Mouse (Mus musculus): ENCODE results near the gene P4htm. TPM values are rescaled to one million over a fixed set of nuclear protein-coding genes. Genes with fewer than 3 reads are reported as not detected.
A peak's percentile ranks its signal among the peaks of the same experiment; 100 is the strongest.
"Not testable (repeated sequence)": the region's sequence is repeated elsewhere in the genome, so short reads cannot be mapped to it uniquely, and the experiment has no call there.

The P4htm gene
- polyA plus RNA-seq, 1 experiment from 2014 or later, result 8.8 TPM

DNA sequence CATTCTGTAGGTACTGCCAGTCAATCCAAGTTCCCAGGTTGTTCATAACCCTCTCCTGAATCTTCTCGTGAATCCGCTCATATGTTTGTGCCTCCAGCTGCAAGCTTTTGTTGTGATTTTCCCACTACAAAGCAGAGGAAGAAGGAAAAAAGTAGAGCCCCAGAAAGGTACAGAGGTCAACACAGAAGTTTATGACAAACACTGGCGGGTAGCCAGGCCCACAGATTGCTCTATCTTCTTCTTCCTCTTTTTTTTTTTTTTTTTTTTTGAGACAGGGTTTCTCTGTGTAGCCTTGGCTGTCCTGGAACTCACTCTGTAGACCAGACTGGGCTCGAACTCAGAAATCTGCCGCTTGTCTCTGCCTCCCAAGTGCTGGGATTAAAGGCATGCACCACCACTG, 10.5 kb upstream of the P4htm start:
- not testable (repeated sequence) for ATAC-seq (ENCODE audit: insufficient number of reproducible peaks, low FRiP score, low TSS enrichment, low read depth); H3K4me3 ChIP-seq; H3K4me2 ChIP-seq; H3K9ac ChIP-seq; H3K27ac ChIP-seq; H3K4me1 ChIP-seq; H3K9me3 ChIP-seq; H3K27me3 ChIP-seq
- H3K36me3 ChIP-seq, result peaks cover 95% of the 10 kb centered on the region
- WGBS, result 88% methylated on average over 5 of the region's 5 CpGs

GRCm38 (mm10) chr9:108601986-108602385, 4.5 kb upstream of the P4htm start:
- peaks cover 48% of the 10 kb centered on the region for H3K36me3 ChIP-seq
- H3K4me2 ChIP-seq, result no peak overlapping the region
- no peak overlapping the region for H3K27ac ChIP-seq
- no peak for ATAC-seq (ENCODE audit: insufficient number of reproducible peaks, low FRiP score, low TSS enrichment, low read depth)
- no peaks in the 10 kb centered on the region for H3K9me3 ChIP-seq
- 74% methylated on average over 4 of the region's 4 CpGs for WGBS
- no peaks in the 10 kb centered on the region for H3K27me3 ChIP-seq
- no peak overlapping the region for H3K9ac ChIP-seq
- H3K4me1 ChIP-seq, result peaks cover 10% of the 10 kb centered on the region; the same call in 1 of the 2 replicates
- no peak overlapping the region for H3K4me3 ChIP-seq

GRCm38 (mm10) chr9:108600011-108600410, 2.5 kb upstream of the P4htm start:
- Histone ChIP-seq H3K27ac (no peak overlapping the region), H3K36me3 (peaks cover 31% of the 10 kb centered on the region), H3K27me3 (no peaks in the 10 kb centered on the region), H3K4me2 (no peak overlapping the region), H3K4me1 (peaks cover 18% of the 10 kb centered on the region; the same call in 1 of the 2 replicates), H3K4me3 (no peak overlapping the region), H3K9ac (no peak overlapping the region), H3K9me3 (no peaks in the 10 kb centered on the region)
- 48% methylated on average over 2 of the region's 2 CpGs for WGBS
- ATAC-seq (ENCODE audit: insufficient number of reproducible peaks, low FRiP score, low TSS enrichment, low read depth), result no peak

GRCm38 (mm10) chr9:108599021-108599566, 1.6 kb upstream of the P4htm start:
- ATAC-seq (ENCODE audit: insufficient number of reproducible peaks, low FRiP score, low TSS enrichment, low read depth), result no peak
- Histone ChIP-seq H3K27ac (no peak overlapping the region), H3K4me3 (no peak overlapping the region), H3K27me3 (no peaks in the 10 kb centered on the region), H3K36me3 (peaks cover 22% of the 10 kb centered on the region), H3K9me3 (no peaks in the 10 kb centered on the region), H3K4me1 (peaks cover 18% of the 10 kb centered on the region; the same call in 1 of the 2 replicates), H3K9ac (no peak overlapping the region), H3K4me2 (no peak overlapping the region)
- WGBS, result 72% methylated on average over 4 of the region's 4 CpGs

- no peaks in the 10 kb centered on the region for H3K36me3 ChIP-seq
- WGBS, result 80% methylated on average over 3 of the region's 3 CpGs
- H3K4me3 ChIP-seq, result no peak overlapping the region
- peaks cover 18% of the 10 kb centered on the region; the same call in 1 of the 2 replicates for H3K4me1 ChIP-seq
- no peaks in the 10 kb centered on the region for H3K9me3 ChIP-seq
- H3K27me3 ChIP-seq, result no peaks in the 10 kb centered on the region
- ATAC-seq (ENCODE audit: insufficient number of reproducible peaks, low FRiP score, low TSS enrichment, low read depth), result no peak
- no peak overlapping the region for H3K4me2 ChIP-seq
- H3K27ac ChIP-seq, result no peak overlapping the region
- H3K9ac ChIP-seq, result no peak overlapping the region
Observed at GRCm38 (mm10) chr9:108594354-108594753, 3.1 kb downstream of the P4htm start.

DNA sequence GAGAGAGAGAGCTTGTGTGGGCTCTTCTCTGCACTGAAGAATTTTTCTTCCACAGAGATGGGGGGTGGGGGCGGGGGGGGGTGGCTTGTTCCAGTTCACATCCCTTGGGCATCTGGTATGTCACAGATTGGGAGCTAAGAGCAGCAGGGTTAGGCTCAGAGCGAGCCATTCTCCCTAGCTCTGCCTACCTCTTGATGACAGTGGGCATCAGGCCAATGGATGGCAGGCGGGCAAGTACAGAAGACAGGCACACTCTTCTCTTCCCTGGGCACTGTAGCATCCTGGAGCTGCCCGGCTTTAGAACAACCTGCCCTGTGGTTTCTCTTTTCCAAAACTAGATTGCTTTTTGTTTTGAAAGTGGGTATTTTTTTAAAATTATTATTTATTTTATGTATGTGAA, 6.0 kb downstream of the P4htm start:
- Histone ChIP-seq H3K4me2 (no peak overlapping the region), H3K27ac (no peak overlapping the region), H3K9me3 (no peaks in the 10 kb centered on the region), H3K36me3 (no peaks in the 10 kb centered on the region), H3K4me1 (peaks cover 20% of the 10 kb centered on the region), H3K27me3 (no peaks in the 10 kb centered on the region), H3K9ac (no peak overlapping the region), H3K4me3 (no peak overlapping the region)
- no peak for ATAC-seq (ENCODE audit: insufficient number of reproducible peaks, low FRiP score, low TSS enrichment, low read depth)
- 87% methylated on average over 4 of the region's 4 CpGs for WGBS

- Histone ChIP-seq H3K36me3 (no peaks in the 10 kb centered on the region), H3K27ac (no peak overlapping the region), H3K4me2 (no peak overlapping the region), H3K27me3 (no peaks in the 10 kb centered on the region), H3K9me3 (no peaks in the 10 kb centered on the region), H3K4me1 (peaks cover 17% of the 10 kb centered on the region), H3K4me3 (no peak overlapping the region), H3K9ac (no peak overlapping the region)
- 63% methylated on average over 5 of the region's 5 CpGs for WGBS
- ATAC-seq (ENCODE audit: insufficient number of reproducible peaks, low FRiP score, low TSS enrichment, low read depth), result no peak
Observed at GRCm38 (mm10) chr9:108589229-108589628, 8.2 kb downstream of the P4htm start.

- peak overlapping the region; percentile 69 for H3K27ac ChIP-seq
- H3K4me1 ChIP-seq, result peaks cover 17% of the 10 kb centered on the region
- peak overlapping the region; percentile 29 for H3K4me2 ChIP-seq
- H3K36me3 ChIP-seq, result 0 out of 2 replicates have a peak, but pooled peaks cover 4% of the 10 kb centered on the region
- no peaks in the 10 kb centered on the region for H3K9me3 ChIP-seq
- peak; percentile 80 for ATAC-seq (ENCODE audit: insufficient number of reproducible peaks, low FRiP score, low TSS enrichment, low read depth)
- 5% methylated on average over 14 of the region's 14 CpGs for WGBS
- H3K9ac ChIP-seq, result no peak overlapping the region
- no peak overlapping the region for H3K4me3 ChIP-seq
- H3K27me3 ChIP-seq, result no peaks in the 10 kb centered on the region
Observed at GRCm38 (mm10) chr9:108587571-108588180, 9.8 kb downstream of the P4htm start.

- Histone ChIP-seq H3K36me3 (peaks cover 29% of the 10 kb centered on the region), H3K4me2 (peak overlapping the region; percentile 69), H3K9me3 (no peaks in the 10 kb centered on the region), H3K9ac (no peak overlapping the region), H3K4me3 (peak overlapping the region; percentile 73), H3K27ac (peak overlapping the region; percentile 93), H3K27me3 (no peaks in the 10 kb centered on the region), H3K4me1 (peaks cover 40% of the 10 kb centered on the region)
- WGBS, result 67% methylated on average over 5 of the region's 5 CpGs
- ATAC-seq (ENCODE audit: insufficient number of reproducible peaks, low FRiP score, low TSS enrichment, low read depth), result no peak
Observed at GRCm38 (mm10) chr9:108579344-108579690, 18.1 kb downstream of the P4htm start.

GRCm38 (mm10) chr9:108578545-108579343, 18.7 kb downstream of the P4htm start, which contains the start of gene Wdr6:
Wdr6 (minus strand) TSS chr9:108578739.
- Histone ChIP-seq H3K4me1 (peaks cover 46% of the 10 kb centered on the region), H3K27ac (peak within 1 kb of the TSS; percentile 93), H3K27me3 (no peaks in the 10 kb centered on the region), H3K4me2 (peak within 1 kb of the TSS; percentile 69), H3K9ac (peak within 1 kb of the TSS; percentile 74), H3K9me3 (no peaks in the 10 kb centered on the region), H3K36me3 (peaks cover 35% of the 10 kb centered on the region), H3K4me3 (peak within 1 kb of the TSS; percentile 73)
- ATAC-seq (ENCODE audit: insufficient number of reproducible peaks, low FRiP score, low TSS enrichment, low read depth), result peak; percentile 96
- WGBS, result 5% methylated on average over 51 of the region's 51 CpGs

DNA sequence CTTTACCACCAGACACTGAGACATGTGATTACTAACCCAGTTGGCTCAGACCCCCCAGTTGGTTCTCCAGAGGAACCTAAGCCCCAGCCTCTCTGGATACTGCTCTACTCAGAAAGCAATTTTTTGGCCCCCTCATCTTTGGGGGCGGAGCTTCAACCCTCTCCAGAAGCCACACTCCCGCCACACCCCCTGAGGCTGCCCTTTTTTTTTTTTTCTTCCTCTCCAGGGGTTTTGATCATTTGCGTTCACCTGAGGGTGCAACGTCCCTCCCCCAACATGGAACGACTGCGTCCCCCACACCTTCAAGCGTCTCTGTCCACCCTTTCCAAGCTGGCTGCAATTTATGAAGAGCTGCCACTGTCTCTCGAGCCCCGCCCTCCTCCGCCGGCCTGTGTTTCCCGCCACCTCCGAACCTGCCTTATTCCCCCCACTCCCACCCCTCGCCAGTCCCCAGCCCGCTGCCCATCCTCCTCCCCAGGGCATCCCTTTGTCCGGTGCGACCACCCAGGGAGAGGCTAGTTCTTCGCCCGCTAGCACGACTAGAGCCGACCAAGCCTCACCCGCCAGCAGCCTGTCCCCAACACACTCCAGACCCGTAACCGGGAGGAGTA, 19.4 kb downstream of the P4htm start:
- ATAC-seq (ENCODE audit: insufficient number of reproducible peaks, low FRiP score, low TSS enrichment, low read depth), result no peak
- WGBS, result under 1% methylated on average over 24 of the region's 24 CpGs
- Histone ChIP-seq H3K9me3 (no peaks in the 10 kb centered on the region), H3K4me3 (peak overlapping the region; percentile 73), H3K4me1 (peaks cover 48% of the 10 kb centered on the region), H3K9ac (peak overlapping the region; percentile 74), H3K4me2 (peak overlapping the region; percentile 69), H3K36me3 (peaks cover 39% of the 10 kb centered on the region), H3K27ac (peak overlapping the region; percentile 93), H3K27me3 (no peaks in the 10 kb centered on the region)

DNA sequence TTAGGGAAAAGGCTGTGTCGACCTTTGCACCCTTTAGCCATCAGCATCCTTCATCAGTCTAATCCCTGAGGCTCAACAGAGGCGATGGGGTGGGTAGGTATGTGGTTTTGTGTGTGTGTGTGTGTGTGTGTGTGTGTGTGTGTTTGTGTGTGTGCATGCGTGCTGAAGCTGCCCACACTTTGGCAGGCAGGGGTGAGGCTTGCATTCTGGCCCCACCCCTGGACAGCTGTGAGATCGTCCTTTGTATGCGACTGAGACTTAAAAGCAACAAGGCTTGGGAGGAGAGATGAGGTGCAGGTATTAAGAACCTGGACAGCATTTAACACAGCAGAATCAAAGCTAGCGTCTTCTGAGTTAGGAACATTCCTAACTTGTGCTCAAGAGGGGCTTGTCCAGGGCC, 20.4 kb downstream of the P4htm start:
- peak overlapping the region; percentile 69 for H3K4me2 ChIP-seq
- H3K27ac ChIP-seq, result peak overlapping the region; percentile 93; the same call in 1 of the 2 replicates
- H3K4me1 ChIP-seq, result peaks cover 48% of the 10 kb centered on the region
- no peaks in the 10 kb centered on the region for H3K27me3 ChIP-seq
- peaks cover 48% of the 10 kb centered on the region for H3K36me3 ChIP-seq
- ATAC-seq (ENCODE audit: insufficient number of reproducible peaks, low FRiP score, low TSS enrichment, low read depth), result no peak
- peak overlapping the region; percentile 73 for H3K4me3 ChIP-seq
- no peak overlapping the region for H3K9ac ChIP-seq
- no peaks in the 10 kb centered on the region for H3K9me3 ChIP-seq
- 43% methylated on average over 6 of the region's 6 CpGs for WGBS

Measured in limb, embryonic 15.5 days (tissue).